Mouse (Mus musculus) cerebellum, adult 8-10 months (tissue): ENCODE measurements around the gene Gm5072.
"Not testable (repeated sequence)": the region's sequence is repeated elsewhere in the genome, so short reads cannot be mapped to it uniquely, and the experiment has no call there.

Experiments used
- DNase-seq: peaks from one replicate; pipeline ENCODE4 v3.0.0; 2022

Gm5072 gene

DNA sequence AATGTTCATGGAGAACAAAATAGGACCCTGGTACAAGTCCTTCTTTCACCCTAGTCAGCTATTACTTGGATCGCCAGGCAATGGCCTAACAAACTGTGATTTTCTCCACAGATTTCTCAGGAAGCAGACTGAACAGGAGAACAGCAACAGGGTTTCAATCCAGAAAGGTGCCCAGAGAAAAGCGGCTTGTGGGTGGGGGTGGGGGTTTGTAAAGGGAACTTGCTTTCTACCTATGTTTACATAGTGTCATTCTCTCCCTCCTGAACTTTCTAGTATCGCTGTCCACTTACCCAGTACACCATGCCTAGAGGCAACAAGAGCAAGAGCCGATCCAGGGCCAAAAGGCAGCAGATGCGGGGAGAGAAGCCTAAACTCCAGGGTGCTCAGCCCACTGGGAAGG is at the start of gene Gm5072:
TSS of gene Gm5072 (plus strand) at position 301 of the 400 bp plus-strand sequence.
- DNase-seq: not testable (repeated sequence)
